Mouse (Mus musculus) gastrocnemius, postnatal 36 days (tissue): ENCODE data around the gene Tmem41b. TPM values are rescaled to one million over a fixed set of nuclear protein-coding genes. Genes with fewer than 3 reads are reported as not detected.
"Not testable (repeated sequence)": the region's sequence is repeated elsewhere in the genome, so short reads cannot be mapped to it uniquely, and the experiment has no call there.

Source experiments
- DNase-seq, 2 experiments: peaks; one replicate each; pipeline ENCODE4 v3.0.0; 2022
- intact Hi-C: fragments of 180-260 bp; cut with DNase I; formaldehyde crosslinking; loops from one replicate; pipeline ENCODE4 v1.15.1; 2025
- total RNA-seq, 2 experiments: library from RNA; stranded (reverse); gene quantifications; 2 replicates each; pipeline ENCODE4 v1.2.3; 2021

Gene Tmem41b
- total RNA-seq, 2 experiments from 2014 or later: 22.3 to 23.9 TPM

GRCm38 (mm10) chr7:109985661-109986132 lies 1.0 kb downstream of the Tmem41b start:
- no peak for DNase-seq
- intact Hi-C loops: loop anchor here (2.0 to 5.0 kb wide), 2 partner anchors 37 to 75 kb away; partner anchors contain the start of gene Zfp143

GRCm38 (mm10) chr7:109984608-109985007 lies 2.1 kb downstream of the Tmem41b start:
- intact Hi-C loops: loop anchor here (5.0 kb wide), 1 partner anchor 38 kb away; no protein-coding TSS in a partner anchor
- not testable (repeated sequence) for DNase-seq

DNA sequence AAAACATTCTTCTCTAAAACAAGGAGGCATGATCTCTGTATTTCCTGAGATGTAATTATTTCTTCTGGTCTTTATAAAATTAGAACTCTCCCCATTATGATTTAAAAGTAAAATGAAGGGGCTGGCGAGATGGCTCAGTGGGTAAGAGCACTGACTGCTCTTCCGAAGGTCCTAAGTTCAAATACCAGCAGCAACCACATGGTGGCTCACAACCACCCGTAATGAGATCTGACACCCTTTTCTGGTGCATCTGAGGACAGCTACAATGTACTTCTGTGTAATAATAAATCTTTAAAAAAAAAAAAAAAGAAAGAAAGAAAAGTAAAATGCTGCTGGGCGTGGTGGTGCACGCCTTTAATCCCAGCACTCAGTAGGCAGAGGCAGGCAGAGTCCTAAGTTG lies 9.6 kb downstream of the Tmem41b start:
- DNase-seq, intact Hi-C loops: not testable (repeated sequence)

DNA sequence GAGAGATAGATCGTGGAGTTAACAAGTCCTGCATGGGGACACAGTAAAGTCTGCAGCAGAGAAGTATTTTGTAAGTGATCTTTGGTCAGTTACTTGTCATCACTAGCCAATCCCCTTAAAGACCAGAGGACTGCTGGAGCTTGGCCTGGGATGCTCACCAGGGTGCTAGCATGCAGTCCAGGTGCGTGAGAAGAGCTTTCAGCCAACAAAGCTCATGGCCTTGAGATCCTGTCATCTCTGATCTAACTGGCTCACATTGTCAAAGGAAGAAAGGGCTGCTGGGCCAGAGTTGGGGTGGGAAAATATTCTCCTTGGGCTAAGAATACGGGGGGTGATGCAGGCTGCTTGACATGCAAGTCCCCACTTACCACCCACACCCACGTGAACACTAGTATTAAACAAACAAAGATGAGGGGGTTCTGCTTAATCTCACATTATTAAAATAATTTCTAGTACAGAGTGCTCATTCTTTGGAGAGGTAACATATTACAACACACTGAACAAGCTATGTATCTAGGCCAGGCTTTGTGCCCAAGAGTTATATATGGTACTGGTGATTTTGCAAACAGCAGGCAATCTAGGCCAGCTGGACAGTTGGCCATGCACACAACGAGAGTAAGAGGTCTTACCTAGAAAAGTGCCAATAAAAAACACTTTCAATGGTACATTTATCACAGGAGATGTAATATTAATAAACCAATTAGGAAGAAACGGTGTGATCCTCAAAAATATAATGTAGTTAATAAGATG lies 10.6 kb downstream of the Tmem41b start:
- intact Hi-C loops: no loop called here
- no peak for DNase-seq

DNA sequence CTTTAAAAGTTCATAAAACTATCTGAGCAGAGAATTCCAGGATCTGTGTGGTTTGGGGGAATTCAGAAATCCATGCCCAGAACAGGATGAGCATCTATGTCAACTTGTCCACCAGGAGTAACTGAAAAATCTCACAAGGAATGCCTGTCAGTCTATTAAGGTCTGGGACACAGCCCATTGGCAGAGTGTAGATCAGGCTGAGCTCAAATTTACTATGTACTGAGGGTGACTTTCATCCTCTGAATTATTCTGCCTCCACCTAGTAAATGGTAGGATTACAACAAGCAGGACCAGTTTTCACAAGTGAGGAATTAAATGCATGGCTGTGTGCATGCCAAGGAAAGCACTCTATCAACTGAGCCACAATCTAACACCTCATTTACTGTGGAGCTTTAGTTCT lies 17.2 kb downstream of the Tmem41b start:
- intact Hi-C loops: no loop called here
- DNase-seq: no peak

GRCm38 (mm10) chr7:109968924-109969450 lies 17.7 kb downstream of the Tmem41b start:
- intact Hi-C loops: no loop called here

GRCm38 (mm10) chr7:109967805-109968579 lies 18.7 kb downstream of the Tmem41b start:
- intact Hi-C loops: no loop called here
- DNase-seq: no peak

More at GRCm38 (mm10) chr7:109968924-109969450, 17.7 kb downstream of the Tmem41b start:
- no peak for DNase-seq

GRCm38 (mm10) chr7:109965658-109966057 lies 21.1 kb downstream of the Tmem41b start:
- no peak for DNase-seq
- intact Hi-C loops: no loop called here

DNA sequence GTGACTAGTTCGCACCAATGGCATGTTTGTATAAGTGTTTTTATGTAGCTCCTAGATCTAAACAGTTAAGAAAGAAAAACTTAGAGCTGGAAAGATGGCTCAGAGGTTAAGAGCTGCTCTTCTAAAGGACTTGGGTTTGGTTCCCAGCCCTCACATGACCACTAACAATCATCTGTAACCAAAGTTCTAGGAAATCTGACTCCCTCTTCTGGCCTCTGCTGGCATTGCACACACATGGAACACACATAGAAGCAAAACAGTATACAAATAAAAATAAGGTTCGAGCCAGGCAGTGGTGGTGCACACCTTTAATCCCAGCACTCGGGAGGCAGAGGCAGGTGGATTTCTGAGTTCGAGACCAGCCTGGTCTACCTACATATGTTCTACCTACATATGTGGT lies 23.0 kb downstream of the Tmem41b start:
- no peak for DNase-seq
- intact Hi-C loops: no loop called here

- intact Hi-C loops: no loop called here
- DNase-seq: no peak
Measured at GRCm38 (mm10) chr7:109962596-109962995, 24.1 kb downstream of the Tmem41b start.

GRCm38 (mm10) chr7:109961570-109961969 lies 25.2 kb downstream of the Tmem41b start:
- DNase-seq: no peak
- intact Hi-C loops: no loop called here

DNA sequence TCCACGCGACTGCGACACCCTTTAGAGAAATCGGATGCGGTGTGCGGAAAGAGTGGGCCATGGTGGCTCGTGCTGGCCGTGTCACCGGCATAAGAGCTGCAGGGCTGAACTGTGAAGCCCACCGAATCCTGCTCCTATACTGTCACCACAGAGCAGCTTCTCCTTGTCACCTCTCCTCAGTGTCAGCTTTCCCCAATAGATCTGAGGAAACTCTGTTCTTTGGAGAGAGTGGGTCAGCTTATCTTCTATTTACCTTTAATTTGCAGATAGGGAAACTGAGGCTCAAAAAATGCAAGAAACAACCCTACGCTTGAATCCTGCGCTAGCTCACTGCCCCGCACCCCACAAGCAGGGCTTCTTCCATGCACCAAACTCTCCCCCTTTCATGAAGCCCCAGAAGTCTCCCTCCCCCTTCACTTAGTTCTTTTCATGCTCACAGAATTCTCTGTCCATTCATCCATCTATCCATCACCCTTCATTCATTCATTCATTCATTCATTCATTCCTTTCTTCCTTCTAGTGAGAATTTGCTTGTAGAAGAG lies 26.0 kb downstream of the Tmem41b start:
- intact Hi-C loops: no loop called here
- no peak for DNase-seq

GRCm38 (mm10) chr7:109959716-109960612 lies 26.8 kb downstream of the Tmem41b start, which contains the start of gene Dennd5a:
Dennd5a (minus strand) TSS chr7:109960470.
- intact Hi-C loops: no loop called here
- DNase-seq: peak; percentile 57 to 69

DNA sequence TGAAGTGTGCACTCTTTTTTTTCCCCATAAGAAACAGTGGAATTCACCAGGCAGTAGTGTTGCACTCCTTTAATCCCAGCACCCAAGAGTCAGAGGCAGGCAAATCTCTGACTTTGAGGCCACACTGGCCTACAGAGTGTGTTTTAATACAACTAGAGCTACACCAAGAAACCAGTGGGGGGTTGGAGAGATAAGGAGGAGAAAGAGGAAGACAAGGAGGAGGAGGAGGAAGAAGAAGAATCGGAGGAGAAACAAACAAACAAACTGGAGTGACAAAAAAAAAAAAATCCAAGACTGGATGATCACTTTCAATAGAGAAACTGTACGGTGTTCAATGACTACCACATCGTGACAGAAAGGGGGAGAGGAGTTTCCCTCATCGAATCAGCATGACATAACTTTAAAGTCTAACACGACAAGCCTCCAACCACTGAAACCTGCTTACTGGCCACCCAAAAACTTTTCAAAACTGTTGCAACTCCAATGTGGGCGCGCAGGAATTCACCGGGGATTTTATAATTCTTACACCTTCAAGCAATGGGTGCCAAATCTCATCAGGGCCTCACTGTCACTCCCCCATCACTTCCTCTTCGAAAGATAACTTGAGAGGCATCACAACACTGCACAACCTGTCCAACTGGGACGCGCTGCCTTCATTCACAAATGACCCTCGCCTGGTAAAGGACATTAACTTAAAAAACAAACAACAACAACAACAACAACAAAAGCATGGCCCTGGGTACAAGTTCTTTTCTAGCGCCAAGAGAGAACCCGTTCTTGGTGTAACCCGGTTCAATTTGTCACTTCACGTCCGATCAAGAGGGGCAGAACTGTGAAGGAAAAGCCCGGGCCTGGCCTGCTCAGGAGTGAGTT lies 27.6 kb downstream of the Tmem41b start:
- intact Hi-C loops: no loop called here
- no peak for DNase-seq

- intact Hi-C loops: no loop called here
- DNase-seq: no peak
Measured at GRCm38 (mm10) chr7:109957996-109958789, 28.5 kb downstream of the Tmem41b start.

GRCm38 (mm10) chr7:109954622-109955401 lies 31.9 kb downstream of the Tmem41b start:
- DNase-seq: no peak
- intact Hi-C loops: no loop called here

- intact Hi-C loops: no loop called here
- no peak for DNase-seq
Measured at GRCm38 (mm10) chr7:109951297-109951696, 35.4 kb downstream of the Tmem41b start.
